Mouse (Mus musculus) stomach, embryonic 14.5 days (tissue): ENCODE data around the gene Mapk9. TPM values are rescaled to one million over a fixed set of nuclear protein-coding genes. Genes with fewer than 3 reads are reported as not detected.

Source experiments
- ATAC-seq: fragments of 200-750 bp; cut with Nextera tagmentation; 2 replicates; pipeline ENCODE4 v1.8.0; 2017; ENCODE audit warnings: low read depth, moderate TSS enrichment; ENCODE audit not compliant: insufficient number of reproducible peaks, insufficient read depth, low FRiP score
- H3K27ac ChIP-seq: fragments of 300-500 bp; sonication (generic); 2 replicates; pipeline ENCODE4 v1.5.1; 2014; ENCODE audit warnings: mild to moderate bottlenecking, low read length, moderate library complexity, mixed read lengths
- H3K27me3 ChIP-seq: fragments of 300-500 bp; sonication (generic); 2 replicates; pipeline ENCODE4 v1.6.1; 2014; ENCODE audit warnings: low read length, control low read depth, mixed read lengths; ENCODE audit not compliant: control insufficient read depth, insufficient read depth
- H3K36me3 ChIP-seq: fragments of 300-500 bp; sonication (generic); 2 replicates; pipeline ENCODE4 v1.6.1; 2014; ENCODE audit warnings: mild to moderate bottlenecking, control low read depth, low read length, moderate library complexity, mixed read lengths; ENCODE audit not compliant: control insufficient read depth, insufficient read depth
- H3K4me1 ChIP-seq: fragments of 300-500 bp; sonication (generic); 2 replicates; pipeline ENCODE4 v1.6.1; 2014; ENCODE audit warnings: low read length, control low read depth, mixed read lengths; ENCODE audit not compliant: control insufficient read depth, insufficient read depth
- H3K4me2 ChIP-seq: fragments of 300-500 bp; sonication (generic); replicated peaks from 2 replicates; pipeline ENCODE4 v1.6.1; 2014; ENCODE audit warnings: low read depth, low read length, control low read depth
- H3K4me3 ChIP-seq: fragments of 300-500 bp; sonication (generic); 2 replicates; pipeline ENCODE4 v1.5.1; 2014; ENCODE audit warnings: low read depth, low read length, control low read depth
- H3K9ac ChIP-seq: fragments of 300-500 bp; sonication (generic); replicated peaks from 2 replicates; pipeline ENCODE4 v1.6.1; 2014; ENCODE audit warnings: low read depth, mild to moderate bottlenecking, control low read depth, low read length, moderate library complexity, mixed read lengths
- H3K9me3 ChIP-seq: fragments of 300-500 bp; sonication (generic); 2 replicates; pipeline ENCODE4 v1.6.1; 2016; ENCODE audit warnings: low read depth, low read length, control low read depth; ENCODE audit not compliant: control insufficient read depth
- WGBS: fragments of 180-500 bp; shearing (Covaris S2); extraction: QIAGEN DNeasy Blood & Tissue Kit; methylation state at CpG from one replicate; pipeline ENCODE4 v1.1.7; 2014; 5-methylcytosine and 5-hydroxymethylcytosine counted together
- polyA plus RNA-seq: library from polyadenylated mRNA; unstranded; fragments of >200 nt; fragmentation: Nextera tagmentation; extraction: Ambion mirVana; gene quantifications from 2 replicates; pipeline ENCODE4 v1.2.1, GENCODE M21; 2014

Gene Mapk9
- polyA plus RNA-seq, 1 experiment from 2014 or later, result 36.5 TPM

- ATAC-seq, result peak; percentile 24; the same call in 1 of the 2 replicates
These were observed 17.3 kb upstream of the Mapk9 start for GRCm38 (mm10) chr11:49829176-49829745.

GRCm38 (mm10) chr11:49831980-49832379 lies 14.6 kb upstream of the Mapk9 start:
- Histone ChIP-seq H3K4me2 (no peak overlapping the region), H3K36me3 (no peaks in the 10 kb centered on the region), H3K9ac (no peak overlapping the region), H3K4me1 (0 out of 2 replicates have a peak, but pooled peaks cover 5% of the 10 kb centered on the region), H3K27ac (no peak overlapping the region), H3K4me3 (no peak overlapping the region), H3K9me3 (no peaks in the 10 kb centered on the region), H3K27me3 (no peaks in the 10 kb centered on the region)
- ATAC-seq, result no peak
- 81% methylated on average over 12 of the region's 12 CpGs for WGBS

More at GRCm38 (mm10) chr11:49829176-49829745, 17.3 kb upstream of the Mapk9 start:
- no peak overlapping the region for H3K9ac ChIP-seq
- no peaks in the 10 kb centered on the region for H3K9me3 ChIP-seq
- peak overlapping the region; percentile 76 for H3K27ac ChIP-seq
- H3K4me1 ChIP-seq, result 0 out of 2 replicates have a peak, but pooled peaks cover 5% of the 10 kb centered on the region
- WGBS, result 36% methylated on average over 7 of the region's 7 CpGs
- H3K4me2 ChIP-seq, result 0 out of 2 replicates have a peak overlapping the region, but pooled peaks have one; percentile 2
- no peak overlapping the region for H3K4me3 ChIP-seq
- H3K27me3 ChIP-seq, result no peaks in the 10 kb centered on the region
- no peaks in the 10 kb centered on the region for H3K36me3 ChIP-seq

GRCm38 (mm10) chr11:49832962-49833361 lies 13.6 kb upstream of the Mapk9 start:
- Histone ChIP-seq H3K27me3 (no peaks in the 10 kb centered on the region), H3K36me3 (no peaks in the 10 kb centered on the region), H3K9ac (no peak overlapping the region), H3K9me3 (no peaks in the 10 kb centered on the region), H3K4me3 (no peak overlapping the region), H3K4me1 (0 out of 2 replicates have a peak, but pooled peaks cover 5% of the 10 kb centered on the region), H3K27ac (no peak overlapping the region), H3K4me2 (no peak overlapping the region)
- 78% methylated on average over 5 of the region's 5 CpGs for WGBS
- ATAC-seq, result no peak

- Histone ChIP-seq H3K4me3 (no peak overlapping the region), H3K4me1 (0 out of 2 replicates have a peak, but pooled peaks cover 5% of the 10 kb centered on the region), H3K36me3 (no peaks in the 10 kb centered on the region), H3K4me2 (no peak overlapping the region), H3K9me3 (no peaks in the 10 kb centered on the region), H3K27me3 (no peaks in the 10 kb centered on the region), H3K9ac (no peak overlapping the region), H3K27ac (no peak overlapping the region)
- 87% methylated on average over 6 of the region's 6 CpGs for WGBS
- ATAC-seq, result no peak
These were observed 12.3 kb upstream of the Mapk9 start for GRCm38 (mm10) chr11:49834248-49834647.

- Histone ChIP-seq H3K4me2 (no peak overlapping the region), H3K36me3 (no peaks in the 10 kb centered on the region), H3K9me3 (no peaks in the 10 kb centered on the region), H3K4me1 (no peaks in the 10 kb centered on the region), H3K27me3 (no peaks in the 10 kb centered on the region), H3K27ac (no peak overlapping the region), H3K4me3 (no peak overlapping the region), H3K9ac (no peak overlapping the region)
- ATAC-seq, result no peak
- 92% methylated on average over 11 of the region's 11 CpGs for WGBS
These were observed 11.1 kb upstream of the Mapk9 start for GRCm38 (mm10) chr11:49835257-49835956.

GRCm38 (mm10) chr11:49837717-49838407 lies 8.7 kb upstream of the Mapk9 start:
- Histone ChIP-seq H3K36me3 (no peaks in the 10 kb centered on the region), H3K27me3 (no peaks in the 10 kb centered on the region), H3K4me3 (no peak overlapping the region), H3K9ac (no peak overlapping the region), H3K9me3 (no peaks in the 10 kb centered on the region), H3K27ac (no peak overlapping the region), H3K4me1 (no peaks in the 10 kb centered on the region), H3K4me2 (no peak overlapping the region)
- ATAC-seq, result no peak
- WGBS, result 55% methylated on average over 13 of the region's 13 CpGs

- no peaks in the 10 kb centered on the region for H3K27me3 ChIP-seq
- H3K27ac ChIP-seq, result no peak overlapping the region; the same call in 1 of the 2 replicates
- H3K36me3 ChIP-seq, result no peaks in the 10 kb centered on the region
- H3K9ac ChIP-seq, result no peak overlapping the region
- no peak overlapping the region for H3K4me2 ChIP-seq
- WGBS, result 61% methylated on average over 1 of the region's 1 CpGs
- ATAC-seq, result peak; percentile 76
- H3K9me3 ChIP-seq, result no peaks in the 10 kb centered on the region
- no peaks in the 10 kb centered on the region for H3K4me1 ChIP-seq
- no peak overlapping the region for H3K4me3 ChIP-seq
These were observed 5.9 kb upstream of the Mapk9 start for GRCm38 (mm10) chr11:49840666-49841065.

GRCm38 (mm10) chr11:49841886-49842285 lies 4.7 kb upstream of the Mapk9 start:
- H3K4me1 ChIP-seq, result 0 out of 2 replicates have a peak, but pooled peaks cover 2% of the 10 kb centered on the region
- H3K27me3 ChIP-seq, result no peaks in the 10 kb centered on the region
- H3K9ac ChIP-seq, result no peak overlapping the region
- H3K27ac ChIP-seq, result no peak overlapping the region
- no peak overlapping the region for H3K4me3 ChIP-seq
- H3K36me3 ChIP-seq, result no peaks in the 10 kb centered on the region
- H3K9me3 ChIP-seq, result no peaks in the 10 kb centered on the region
- no peak overlapping the region for H3K4me2 ChIP-seq
- ATAC-seq, result no peak
- 86% methylated on average over 1 of the region's 1 CpGs for WGBS
